Mouse (Mus musculus): ENCODE results near the gene Mecom.

GRCm38 (mm10) chr3:30410778-30411177 is 137.0 kb downstream of the Mecom start:
- TF ChIP-seq FLI1 (IDR thresholded peaks at IDR 0.05; ENCODE audit: low read length) (no peak), GATA1 (IDR thresholded peaks at IDR 0.05; ENCODE audit: borderline replicate concordance, low read length) (no peak)
